Mouse (Mus musculus) ES-E14 (cell line): ENCODE measurements around the gene Rccd1. TPM values are rescaled to one million over a fixed set of nuclear protein-coding genes. Genes with fewer than 3 reads are reported as not detected.

Source experiments
- DNase-seq: peaks from one replicate; pipeline ENCODE4 v3.0.0-alpha.2; 2013; ENCODE audit warnings: low read depth, low spot score
- H3K27ac ChIP-seq: 2 replicates; pipeline ENCODE4 v1.5.1; 2012; ENCODE audit warnings: low read depth, mild to moderate bottlenecking, low read length, moderate library complexity, mixed read lengths; ENCODE audit not compliant: poor library complexity, insufficient read depth, severe bottlenecking
- H3K36me3 ChIP-seq: 2 replicates; pipeline ENCODE4 v1.6.1; 2012; ENCODE audit warnings: mild to moderate bottlenecking, low read length, moderate library complexity, mixed read lengths; ENCODE audit not compliant: control insufficient read depth, poor library complexity, insufficient read depth, severe bottlenecking
- H3K4me1 ChIP-seq, 2 experiments: fragments of 150-350 bp in 1 of 2; sonication (generic) in 1 of 2; 2 replicates each; pipeline ENCODE4 v1.6.1; 2012; ENCODE audit warnings: low read length in 2 of 2, mild to moderate bottlenecking in 1 of 2, mixed read lengths in 1 of 2; ENCODE audit not compliant: control insufficient read depth in 2 of 2, insufficient read depth in 2 of 2, poor library complexity in 1 of 2
- H3K4me3 ChIP-seq, 2 experiments: fragments of 150-350 bp in 1 of 2; sonication (generic) in 1 of 2; 2 replicates each; pipeline ENCODE4 v1.5.1; 2012; ENCODE audit warnings: low read length in 2 of 2, low read depth in 1 of 2, mild to moderate bottlenecking in 1 of 2, mixed read lengths in 1 of 2; ENCODE audit not compliant: insufficient read depth in 1 of 2, poor library complexity in 1 of 2, severe bottlenecking in 1 of 2
- H3K9ac ChIP-seq: 2 replicates; pipeline ENCODE4 v1.6.1; 2012; ENCODE audit warnings: low read depth, mild to moderate bottlenecking, low read length, mixed read lengths; ENCODE audit not compliant: poor library complexity, insufficient read depth, severe bottlenecking
- H3K9me3 ChIP-seq: fragments of 150-350 bp; sonication (generic); 2 replicates; pipeline ENCODE4 v1.6.1; 2012; ENCODE audit warnings: low read depth, mild to moderate bottlenecking, low read length; ENCODE audit not compliant: control insufficient read depth, insufficient read depth
- CHD2 ChIP-seq: IDR thresholded peaks from 2 replicates; pipeline ENCODE4 v1.6.1; 2014; ENCODE audit warnings: mild to moderate bottlenecking, low read depth, low read length, inconsistent platforms
- HCFC1 ChIP-seq: IDR thresholded peaks from 2 replicates; pipeline ENCODE4 v1.6.1; 2012; ENCODE audit warnings: low read length, inconsistent platforms, borderline replicate concordance; ENCODE audit not compliant: insufficient read depth
- MAFK ChIP-seq: IDR thresholded peaks from 2 replicates; pipeline ENCODE4 v1.6.1; 2014; ENCODE audit warnings: mild to moderate bottlenecking, low read depth, low read length, inconsistent platforms; ENCODE audit not compliant: insufficient read depth
- ZC3H11A ChIP-seq: IDR thresholded peaks from 2 replicates; pipeline ENCODE4 v1.6.1; 2012; ENCODE audit warnings: low read depth, mild to moderate bottlenecking, inconsistent platforms, low read length, borderline replicate concordance
- ZNF384 ChIP-seq: IDR thresholded peaks from 2 replicates; pipeline ENCODE4 v1.6.1; 2012; ENCODE audit warnings: low read depth, low read length, inconsistent platforms
- in situ Hi-C, 2 experiments: fragments of 600-800 bp; cut with MboI; formaldehyde crosslinking; loops; one replicate each; pipeline ENCODE4 v1.15.1; 2025; ENCODE audit warnings: low sequenced_read_pairs in 2 of 2, inconsistent platforms in 1 of 2; ENCODE audit not compliant: unreplicated experiment in 2 of 2
- total RNA-seq: library from RNA; depleted of rRNA; stranded (reverse); fragments of 300-350 nt; gene quantifications from 2 replicates; pipeline ENCODE4 v1.2.3, GENCODE M21; 2012

The Rccd1 gene
- total RNA-seq, 1 experiment, result 16.4 TPM

- H3K9me3 ChIP-seq, result no peaks in the 10 kb centered on the region
- H3K9ac ChIP-seq, result no peak overlapping the region
- in situ Hi-C loops, result no loop called here
- H3K27ac ChIP-seq, result no peak overlapping the region
- no peaks in the 10 kb centered on the region for H3K4me1 ChIP-seq
- TF ChIP-seq MAFK (no peak), ZNF384 (no peak), CHD2 (no peak), HCFC1 (no peak), ZC3H11A (no peak)
- H3K36me3 ChIP-seq, result peaks cover 25% of the 10 kb centered on the region
- no peak for DNase-seq
- no peak overlapping the region for H3K4me3 ChIP-seq
Measured at GRCm38 (mm10) chr7:80280998-80281397, 43.3 kb downstream of the Rccd1 start.

- in situ Hi-C loops, result no loop called here
- peaks cover 20% of the 10 kb centered on the region for H3K36me3 ChIP-seq
- TF ChIP-seq ZNF384 (no peak), HCFC1 (no peak), CHD2 (no peak), MAFK (no peak), ZC3H11A (no peak)
Measured at GRCm38 (mm10) chr7:80280032-80280431, 44.2 kb downstream of the Rccd1 start.

GRCm38 (mm10) chr7:80276374-80276773 is 47.9 kb downstream of the Rccd1 start:
- no peak for DNase-seq
- in situ Hi-C loops, result no loop called here
- H3K27ac ChIP-seq, result no peak overlapping the region
- H3K36me3 ChIP-seq, result peaks cover 14% of the 10 kb centered on the region
- H3K4me1 ChIP-seq, result no peaks in the 10 kb centered on the region
- H3K4me3 ChIP-seq, result no peak overlapping the region
- no peaks in the 10 kb centered on the region for H3K9me3 ChIP-seq
- H3K9ac ChIP-seq, result no peak overlapping the region
- TF ChIP-seq ZC3H11A (no peak), HCFC1 (no peak), CHD2 (no peak), ZNF384 (no peak), MAFK (no peak)

More at GRCm38 (mm10) chr7:80280032-80280431, 44.2 kb downstream of the Rccd1 start:
- Histone ChIP-seq H3K4me1 (no peaks in the 10 kb centered on the region), H3K9me3 (no peaks in the 10 kb centered on the region), H3K27ac (no peak overlapping the region), H3K9ac (no peak overlapping the region), H3K4me3 (no peak overlapping the region)
- no peak for DNase-seq

GRCm38 (mm10) chr7:80273456-80273855 is 50.8 kb downstream of the Rccd1 start:
- Histone ChIP-seq H3K36me3 (peaks cover 11% of the 10 kb centered on the region), H3K27ac (no peak overlapping the region), H3K9ac (no peak overlapping the region), H3K9me3 (no peaks in the 10 kb centered on the region), H3K4me1 (no peaks in the 10 kb centered on the region), H3K4me3 (no peak overlapping the region)
- in situ Hi-C loops, result no loop called here
- DNase-seq, result no peak
- TF ChIP-seq CHD2 (no peak), MAFK (no peak), ZNF384 (no peak), HCFC1 (no peak), ZC3H11A (no peak)

- no peaks in the 10 kb centered on the region for H3K4me1 ChIP-seq
- no peak overlapping the region for H3K27ac ChIP-seq
- peak overlapping the region; percentile 74 for H3K9ac ChIP-seq
- in situ Hi-C loops, result no loop called here
- DNase-seq, result no peak
- no peaks in the 10 kb centered on the region for H3K9me3 ChIP-seq
- TF ChIP-seq ZC3H11A (no peak), CHD2 (no peak), MAFK (no peak), ZNF384 (no peak), HCFC1 (no peak)
- H3K4me3 ChIP-seq, result peak overlapping the region; percentile 74 to 96
- peaks cover 11% of the 10 kb centered on the region for H3K36me3 ChIP-seq
Measured at GRCm38 (mm10) chr7:80269751-80270255, 54.5 kb downstream of the Rccd1 start.
